ENCODE assay signal across 11 mouse cellular contexts in the genomic region with DNA sequence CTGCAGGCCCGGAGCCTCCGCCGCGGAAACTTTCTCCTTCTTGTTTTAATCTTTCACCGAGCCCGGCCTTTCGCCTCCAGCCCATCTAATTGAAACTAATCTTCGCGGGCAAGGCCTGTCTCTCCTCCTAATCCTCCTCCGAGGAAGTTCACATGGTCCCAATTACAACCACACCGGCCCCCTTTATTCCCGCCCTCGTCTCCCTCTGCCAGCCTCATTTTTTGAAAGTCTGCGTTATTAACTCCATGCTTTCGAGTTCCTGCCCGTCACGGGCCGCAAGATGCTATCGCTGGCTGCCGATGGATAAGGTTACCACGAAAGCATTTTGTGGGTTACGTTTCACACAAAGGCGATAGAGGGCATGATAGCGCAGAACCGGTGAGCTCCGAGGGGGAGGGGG. TPM values are rescaled to one million over a fixed set of nuclear protein-coding genes. Genes with fewer than 3 reads are reported as not detected.
DNase-seq lines count a peak whose midpoint lies in the region; ATAC-seq and TF ChIP-seq lines count a peak whose summit lies in the region.
"Had no signal": no experiment of that assay in that cellular context is flagged by ENCODE, and none has a peak within 500 bp of the region (broad histone marks: within the 10 kb centered on the region; RNA-seq: fewer than 3 reads in every experiment).

No protein-coding gene starts in this region.

- H3K4me3 ChIP-seq in kidney, postnatal 0 days (replicated peaks; ENCODE audit: low read depth, low read length), result no peak overlapping the region
- peak overlapping the region; percentile 11 for H3K4me3 ChIP-seq in embryonic facial prominence, embryonic 13.5 days
- H3K4me3 ChIP-seq in hindbrain, embryonic 15.5 days, result no peak overlapping the region
- H3K4me3 ChIP-seq in neural tube, embryonic 11.5 days (ENCODE audit: low read depth, low read length), result no peak overlapping the region

- no peak overlapping the region for H3K27ac ChIP-seq in kidney, postnatal 0 days
- H3K27ac ChIP-seq in embryonic facial prominence, embryonic 13.5 days, result peak overlapping the region; percentile 91
- H3K27ac ChIP-seq in hindbrain, embryonic 15.5 days (replicated peaks), result no peak overlapping the region
- H3K27ac ChIP-seq in neural tube, embryonic 11.5 days (ENCODE audit: low read depth, low read length), result no peak overlapping the region

- peak; percentile 8 for DNase-seq in kidney, postnatal 0 days (ENCODE audit: low spot score)
- DNase-seq in kidney, adult 11 months, result no peak
- no peak for DNase-seq in neural tube, embryonic 11.5 days (ENCODE audit: low spot score)
- DNase-seq in testis, postnatal 10 days (ENCODE audit: low spot score), result no peak
- no peak for DNase-seq in lung, postnatal 14 days
- DNase-seq in spleen, postnatal 14 days (ENCODE audit: low spot score in 2 of 2), result no peak
- DNase-seq: adrenal gland, adult 8-10 months; right cerebral cortex, adult 18-20 months; thymus, postnatal 4 days had no signal

- TF ChIP-seq CTCF in kidney, postnatal 0 days (IDR thresholded peaks at IDR 0.05; ENCODE audit: low read depth), result no peak

- H3K9me3 ChIP-seq in kidney, postnatal 0 days (replicated peaks; ENCODE audit: low read length), result no peaks in the 10 kb centered on the region
- H3K9me3 ChIP-seq in embryonic facial prominence, embryonic 13.5 days, result no peaks in the 10 kb centered on the region
- no peaks in the 10 kb centered on the region for H3K9me3 ChIP-seq in hindbrain, embryonic 15.5 days
- H3K9me3 ChIP-seq in neural tube, embryonic 11.5 days (ENCODE audit: control insufficient read depth, low read length), result no peaks in the 10 kb centered on the region

- WGBS in kidney, postnatal 0 days, result 4% methylated on average over 26 of the region's 26 CpGs
- under 1% methylated on average over 26 of the region's 26 CpGs for WGBS in embryonic facial prominence, embryonic 13.5 days
- WGBS in hindbrain, embryonic 15.5 days, result 10% methylated on average over 26 of the region's 26 CpGs
- WGBS in neural tube, embryonic 11.5 days, result 7% methylated on average over 26 of the region's 26 CpGs

- no peak overlapping the region for H3K9ac ChIP-seq in kidney, postnatal 0 days (ENCODE audit: low read depth, low read length)
- no peak overlapping the region for H3K9ac ChIP-seq in embryonic facial prominence, embryonic 13.5 days
- H3K9ac ChIP-seq in hindbrain, embryonic 15.5 days, result no peak overlapping the region
- H3K9ac ChIP-seq in neural tube, embryonic 11.5 days (ENCODE audit: low read length), result 0 out of 2 replicates have a peak overlapping the region, but pooled peaks have one; percentile 5

- no peak for ATAC-seq in kidney, postnatal 0 days (replicated peaks; ENCODE audit: low FRiP score, low read depth)
- peak; percentile 72; the same call in 1 of the 2 replicates for ATAC-seq in embryonic facial prominence, embryonic 13.5 days (ENCODE audit: insufficient number of reproducible peaks, insufficient read depth, low FRiP score, low TSS enrichment, low read depth)
- no peak for ATAC-seq in hindbrain, embryonic 15.5 days (ENCODE audit: low FRiP score, low read depth)
- ATAC-seq in neural tube, embryonic 11.5 days (ENCODE audit: insufficient read depth, low FRiP score, low TSS enrichment), result no peak

- H3K4me2 ChIP-seq in kidney, postnatal 0 days (ENCODE audit: low read length), result peak overlapping the region; percentile 1; the same call in 1 of the 2 replicates
- H3K4me2 ChIP-seq in embryonic facial prominence, embryonic 13.5 days, result peak overlapping the region; percentile 42
- H3K4me2 ChIP-seq in hindbrain, embryonic 15.5 days, result peak overlapping the region; percentile 3; the same call in 1 of the 2 replicates
- H3K4me2 ChIP-seq in neural tube, embryonic 11.5 days (ENCODE audit: low read depth), result no peak overlapping the region

- H3K36me3 ChIP-seq in kidney, postnatal 0 days (ENCODE audit: insufficient read depth, low read length), result no peaks in the 10 kb centered on the region
- no peaks in the 10 kb centered on the region for H3K36me3 ChIP-seq in embryonic facial prominence, embryonic 13.5 days
- no peaks in the 10 kb centered on the region for H3K36me3 ChIP-seq in hindbrain, embryonic 15.5 days
- no peaks in the 10 kb centered on the region for H3K36me3 ChIP-seq in neural tube, embryonic 11.5 days (ENCODE audit: control insufficient read depth, insufficient read depth, low read length)

- H3K27me3 ChIP-seq in kidney, postnatal 0 days (ENCODE audit: insufficient read depth, low read length), result no peaks in the 10 kb centered on the region
- peaks cover 11% of the 10 kb centered on the region for H3K27me3 ChIP-seq in embryonic facial prominence, embryonic 13.5 days
- H3K27me3 ChIP-seq in hindbrain, embryonic 15.5 days, result peaks cover 15% of the 10 kb centered on the region
- H3K27me3 ChIP-seq in neural tube, embryonic 11.5 days (ENCODE audit: control insufficient read depth, insufficient read depth, low read length), result peaks cover 16% of the 10 kb centered on the region

- no peaks in the 10 kb centered on the region for H3K4me1 ChIP-seq in kidney, postnatal 0 days (replicated peaks; ENCODE audit: insufficient read depth, low read length)
- peaks cover 36% of the 10 kb centered on the region for H3K4me1 ChIP-seq in embryonic facial prominence, embryonic 13.5 days
- H3K4me1 ChIP-seq in hindbrain, embryonic 15.5 days (replicated peaks), result peaks cover 11% of the 10 kb centered on the region
- H3K4me1 ChIP-seq in neural tube, embryonic 11.5 days (ENCODE audit: control insufficient read depth, insufficient read depth, low read length), result peaks cover 5% of the 10 kb centered on the region

RNA-seq across cellular contexts. Expression of a gene that starts 35.0 kb away (rescaled TPM):
- 0.30 and 0.34 TPM in 2 replicates for polyA plus RNA-seq in kidney, postnatal 0 days (2015; fragmentation: Nextera tagmentation; extraction: Ambion mirVana)
- 0.36 and 0.49 TPM in 2 replicates for polyA plus RNA-seq in embryonic facial prominence, embryonic 13.5 days (2015; fragmentation: Nextera tagmentation; extraction: Ambion mirVana)
- 1.2 and 2.0 TPM in 2 replicates for polyA plus RNA-seq in hindbrain, embryonic 15.5 days (2015; fragmentation: Nextera tagmentation; extraction: Ambion mirVana)
- polyA plus RNA-seq in neural tube, embryonic 11.5 days (2014; fragmentation: Nextera tagmentation; extraction: Ambion mirVana), result 0.38 and 0.39 TPM in 2 replicates
